Mouse (Mus musculus) forebrain, embryonic 10.5 days (tissue): ENCODE results near the gene Wasf2. TPM values are rescaled to one million over a fixed set of nuclear protein-coding genes. Genes with fewer than 3 reads are reported as not detected.

Experiments used
- DNase-seq: peaks from one replicate; pipeline ENCODE4 v3.0.0-alpha.2; 2017; ENCODE audit warnings: low spot score; ENCODE audit errors: extremely low spot score
- H3K27ac ChIP-seq: fragments of 300-500 bp; sonication (generic); 2 replicates; pipeline ENCODE4 v1.5.1; 2016; ENCODE audit warnings: mild to moderate bottlenecking
- H3K27me3 ChIP-seq: fragments of 300-500 bp; sonication (generic); 2 replicates; pipeline ENCODE4 v1.6.1; 2016; ENCODE audit warnings: mild to moderate bottlenecking; ENCODE audit not compliant: poor library complexity, severe bottlenecking
- H3K36me3 ChIP-seq: fragments of 300-500 bp; sonication (generic); replicated peaks from 2 replicates; pipeline ENCODE4 v1.6.1; 2016; ENCODE audit warnings: mild to moderate bottlenecking, moderate library complexity
- H3K4me1 ChIP-seq: fragments of 300-500 bp; sonication (generic); 2 replicates; pipeline ENCODE4 v1.6.1; 2016
- H3K4me3 ChIP-seq: fragments of 300-500 bp; sonication (generic); 2 replicates; pipeline ENCODE4 v1.5.1; 2016; ENCODE audit warnings: mild to moderate bottlenecking, moderate library complexity
- H3K9me3 ChIP-seq: fragments of 300-500 bp; sonication (generic); 2 replicates; pipeline ENCODE4 v1.6.1; 2016; ENCODE audit warnings: mild to moderate bottlenecking, moderate library complexity
- WGBS: fragments of 180-500 bp; shearing (Covaris S2); methylation state at CpG from one replicate; pipeline ENCODE4 v1.1.7; 2016; 5-methylcytosine and 5-hydroxymethylcytosine counted together
- polyA plus RNA-seq: library from polyadenylated mRNA; unstranded; fragments of >200 nt; fragmentation: Nextera tagmentation; extraction: Ambion mirVana; gene quantifications from 2 replicates; pipeline ENCODE4 v1.2.1, GENCODE M21; 2016

Wasf2 gene
- polyA plus RNA-seq, 1 experiment from 2014 or later = 47.4 TPM

DNA sequence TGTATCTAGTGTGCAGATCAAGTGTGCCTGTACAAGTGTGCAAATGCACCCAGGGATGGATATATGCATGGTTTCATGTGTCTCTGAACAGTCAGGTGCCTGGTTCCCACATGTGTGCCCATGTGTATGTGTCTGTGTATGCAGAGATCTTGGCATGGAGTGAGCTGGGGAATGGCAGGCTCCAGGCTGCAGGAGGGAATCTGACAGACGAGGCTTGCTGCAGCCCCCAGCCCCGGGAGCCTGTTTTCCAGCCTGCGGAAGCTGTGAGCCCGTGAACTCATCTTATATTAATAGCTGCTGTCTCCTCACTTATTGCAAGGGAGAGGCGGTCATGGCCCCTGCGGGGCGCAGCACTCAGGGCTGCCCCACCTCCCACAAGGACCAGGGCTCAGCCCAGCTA, 74.1 kb downstream of the Wasf2 start:
- 56% methylated on average over 7 of the region's 7 CpGs for WGBS
- no peak overlapping the region; the same call in 1 of the 2 replicates for H3K4me3 ChIP-seq
- peaks cover 25% of the 10 kb centered on the region for H3K27me3 ChIP-seq
- peak overlapping the region; percentile 70; the same call in 1 of the 2 replicates for H3K27ac ChIP-seq
- H3K4me1 ChIP-seq = peaks cover 46% of the 10 kb centered on the region
- DNase-seq = no peak
- H3K9me3 ChIP-seq = no peaks in the 10 kb centered on the region
- H3K36me3 ChIP-seq = no peaks in the 10 kb centered on the region

GRCm38 (mm10) chr4:133209366-133209765, 79.1 kb downstream of the Wasf2 start:
- peaks cover 39% of the 10 kb centered on the region for H3K4me1 ChIP-seq
- WGBS = 5% methylated on average over 11 of the region's 11 CpGs
- H3K9me3 ChIP-seq = no peaks in the 10 kb centered on the region
- peaks cover 65% of the 10 kb centered on the region for H3K27me3 ChIP-seq
- H3K4me3 ChIP-seq = no peak overlapping the region
- H3K27ac ChIP-seq = no peak overlapping the region
- peak; percentile 66 for DNase-seq
- H3K36me3 ChIP-seq = no peaks in the 10 kb centered on the region

DNA sequence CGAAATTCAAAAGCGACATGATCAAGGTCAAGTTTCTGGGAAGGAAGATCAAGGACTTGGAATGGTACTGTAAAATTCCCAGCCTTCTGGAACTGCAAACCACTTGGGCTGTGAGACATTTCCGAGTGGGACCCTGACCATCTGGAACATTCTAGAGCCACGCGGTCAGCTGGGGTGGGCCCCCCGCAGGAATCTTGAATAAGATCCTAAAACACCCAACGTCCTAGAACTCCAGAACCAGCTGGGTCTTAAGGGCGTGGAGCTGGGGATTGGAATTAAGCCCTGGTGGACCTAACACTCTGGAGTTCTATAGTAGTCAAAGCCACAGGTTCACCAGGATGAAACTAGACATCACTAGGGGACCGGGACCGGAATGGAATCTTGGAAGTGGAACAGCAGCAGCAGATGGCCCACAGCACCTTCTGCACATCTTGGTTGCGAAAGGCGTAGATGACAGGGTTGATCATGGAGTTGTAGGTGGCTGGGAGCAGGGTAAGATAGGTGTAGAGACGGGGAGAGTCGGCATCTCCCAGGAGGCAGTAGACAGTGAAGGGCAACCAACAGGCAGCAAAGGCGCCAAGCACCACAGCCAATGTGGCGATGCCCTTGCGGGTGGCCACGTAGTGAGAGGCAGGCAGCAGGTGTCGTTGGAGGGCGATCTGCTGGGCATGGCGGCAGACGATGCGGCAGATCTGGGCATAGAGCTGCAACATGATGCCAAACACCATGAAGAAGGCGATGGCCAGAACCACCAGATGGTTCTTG, 79.9 kb downstream of the Wasf2 start:
- Histone ChIP-seq H3K4me1 (peaks cover 31% of the 10 kb centered on the region), H3K4me3 (no peak overlapping the region), H3K36me3 (no peaks in the 10 kb centered on the region), H3K9me3 (no peaks in the 10 kb centered on the region), H3K27me3 (peaks cover 73% of the 10 kb centered on the region), H3K27ac (no peak overlapping the region)
- 92% methylated on average over 24 of the region's 24 CpGs for WGBS
- no peak for DNase-seq

- WGBS = 92% methylated on average over 19 of the region's 19 CpGs
- Histone ChIP-seq H3K4me3 (no peak overlapping the region), H3K9me3 (no peaks in the 10 kb centered on the region), H3K4me1 (peaks cover 30% of the 10 kb centered on the region), H3K36me3 (no peaks in the 10 kb centered on the region), H3K27ac (no peak overlapping the region), H3K27me3 (peaks cover 80% of the 10 kb centered on the region)
- DNase-seq = no peak
Observed at GRCm38 (mm10) chr4:133210788-133211390, 80.6 kb downstream of the Wasf2 start.

GRCm38 (mm10) chr4:133211751-133212561, 81.7 kb downstream of the Wasf2 start, which contains the start of the genes Cd164l2 and Gpr3:
TSS of gene Cd164l2 (plus strand) at chr4:133212131.
TSS of gene Gpr3 (minus strand) at chr4:133212536.
- H3K27me3 ChIP-seq = peaks cover 85% of the 10 kb centered on the region

DNA sequence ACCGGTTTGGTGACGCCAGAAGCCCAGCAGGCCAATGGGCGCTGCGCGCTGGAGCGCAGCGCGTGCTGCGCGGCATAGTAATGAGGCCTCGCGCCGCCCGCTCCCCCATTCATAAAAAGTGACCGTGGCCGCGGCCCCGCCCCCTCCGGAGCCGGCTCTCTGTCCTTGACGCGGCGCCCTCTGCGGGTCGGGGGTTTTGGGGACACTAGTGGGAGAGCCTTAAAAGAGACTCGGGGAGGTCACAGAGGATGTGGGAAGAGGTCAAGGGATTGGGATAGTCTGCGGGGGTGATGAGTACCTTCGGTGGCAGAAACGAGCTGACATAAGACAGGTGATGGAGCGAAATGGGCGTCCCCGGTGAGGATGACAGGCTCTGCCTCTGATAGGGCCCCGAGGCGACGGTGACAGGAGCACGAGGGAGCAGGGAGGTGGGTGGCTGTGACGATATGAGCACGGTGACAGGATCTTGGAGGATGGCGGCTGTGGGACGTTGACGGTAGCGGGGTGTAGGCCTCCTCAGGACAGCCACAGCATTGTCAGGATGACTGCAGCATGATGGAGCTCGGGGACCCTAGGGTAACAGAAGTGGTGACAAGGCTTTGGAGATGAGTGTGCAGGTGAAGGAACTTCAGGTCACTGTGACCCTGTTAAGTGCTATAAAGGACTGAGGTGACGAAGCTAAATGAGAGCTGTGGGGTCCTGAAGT, 82.4 kb downstream of the Wasf2 start:
- Histone ChIP-seq H3K36me3 (no peaks in the 10 kb centered on the region), H3K4me3 (peak overlapping the region; percentile 86), H3K27me3 (peaks cover 86% of the 10 kb centered on the region), H3K4me1 (peaks cover 32% of the 10 kb centered on the region), H3K27ac (peak overlapping the region; percentile 79), H3K9me3 (no peaks in the 10 kb centered on the region)
- peak; percentile 82 for DNase-seq
- 2% methylated on average over 44 of the region's 44 CpGs for WGBS

More at GRCm38 (mm10) chr4:133211751-133212561, 81.7 kb downstream of the Wasf2 start, which contains the start of the genes Cd164l2 and Gpr3:
- WGBS = 1% methylated on average over 52 of the region's 52 CpGs
- Histone ChIP-seq H3K27ac (peak within 1 kb of the TSS; percentile 79), H3K4me3 (peak within 1 kb of the TSS; percentile 86), H3K9me3 (no peaks in the 10 kb centered on the region), H3K4me1 (peaks cover 30% of the 10 kb centered on the region), H3K36me3 (no peaks in the 10 kb centered on the region)
- no peak for DNase-seq

DNA sequence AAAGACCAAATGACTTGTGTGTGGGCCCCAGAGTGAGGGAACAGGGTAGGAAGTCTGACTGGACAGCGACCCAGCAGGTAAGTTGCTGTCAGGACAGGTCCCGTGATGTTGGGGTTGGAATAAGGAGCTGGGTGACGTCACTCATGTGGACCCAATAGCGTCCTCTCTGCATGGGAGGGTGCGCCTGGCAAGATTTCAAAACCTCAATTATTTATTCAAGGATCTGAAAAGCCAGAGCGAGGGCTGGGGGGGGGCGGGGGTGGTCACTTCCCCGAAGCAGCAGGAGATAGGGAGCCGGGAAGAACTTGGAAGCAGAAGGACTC, 82.9 kb downstream of the Wasf2 start:
- WGBS = under 1% methylated on average over 9 of the region's 9 CpGs
- Histone ChIP-seq H3K4me3 (peak overlapping the region; percentile 86), H3K27ac (no peak overlapping the region), H3K36me3 (no peaks in the 10 kb centered on the region), H3K9me3 (no peaks in the 10 kb centered on the region), H3K27me3 (peaks cover 86% of the 10 kb centered on the region), H3K4me1 (peaks cover 35% of the 10 kb centered on the region)
- no peak for DNase-seq

DNA sequence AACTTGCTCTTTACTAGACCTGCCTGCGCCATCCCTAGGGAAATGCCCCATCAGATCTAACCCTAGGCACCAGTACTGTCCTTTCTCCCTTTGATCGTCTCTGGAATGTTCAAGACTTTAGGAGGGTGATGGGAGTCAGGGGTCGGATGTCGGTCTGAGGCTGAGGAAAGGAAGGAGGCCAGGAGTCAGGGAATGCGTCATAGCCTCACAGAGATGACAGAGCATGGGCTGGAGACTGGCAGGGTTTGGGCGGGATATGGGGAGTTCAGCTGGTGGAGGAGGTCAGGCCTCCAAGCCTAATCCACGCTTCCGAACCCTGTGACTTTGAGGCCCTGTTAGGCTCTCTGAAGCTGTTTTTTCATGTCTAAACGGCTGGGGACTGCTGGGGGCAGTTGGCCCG, 83.4 kb downstream of the Wasf2 start:
- WGBS = 9% methylated on average over 10 of the region's 10 CpGs
- Histone ChIP-seq H3K27me3 (peaks cover 86% of the 10 kb centered on the region), H3K4me3 (peak overlapping the region; percentile 86), H3K36me3 (no peaks in the 10 kb centered on the region), H3K9me3 (no peaks in the 10 kb centered on the region), H3K4me1 (peaks cover 35% of the 10 kb centered on the region), H3K27ac (no peak overlapping the region)
- DNase-seq = no peak

DNA sequence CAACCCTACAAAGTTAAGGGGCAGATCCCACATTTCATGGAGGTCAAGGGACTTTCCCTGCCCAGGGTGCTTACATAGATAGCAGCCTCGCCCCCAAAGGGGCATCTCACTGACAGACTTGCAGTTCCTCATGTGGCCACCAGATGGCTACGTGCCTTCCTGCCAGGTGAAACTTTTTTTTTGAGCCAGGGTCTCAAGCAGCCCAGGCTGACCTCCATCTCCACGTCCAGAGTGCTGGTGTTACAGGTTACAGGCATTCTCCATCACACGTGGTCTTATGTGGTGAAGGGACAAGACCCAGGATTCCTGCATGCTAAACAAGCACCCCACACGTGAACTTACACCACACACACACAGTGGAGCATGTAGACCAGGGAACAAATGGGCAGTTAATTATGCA, 87.3 kb downstream of the Wasf2 start:
- peak; percentile 73 for DNase-seq
- H3K27ac ChIP-seq = no peak overlapping the region
- no peaks in the 10 kb centered on the region for H3K9me3 ChIP-seq
- no peaks in the 10 kb centered on the region for H3K36me3 ChIP-seq
- H3K27me3 ChIP-seq = peaks cover 89% of the 10 kb centered on the region
- no peak overlapping the region for H3K4me3 ChIP-seq
- H3K4me1 ChIP-seq = peaks cover 33% of the 10 kb centered on the region
- 2% methylated on average over 5 of the region's 5 CpGs for WGBS

DNA sequence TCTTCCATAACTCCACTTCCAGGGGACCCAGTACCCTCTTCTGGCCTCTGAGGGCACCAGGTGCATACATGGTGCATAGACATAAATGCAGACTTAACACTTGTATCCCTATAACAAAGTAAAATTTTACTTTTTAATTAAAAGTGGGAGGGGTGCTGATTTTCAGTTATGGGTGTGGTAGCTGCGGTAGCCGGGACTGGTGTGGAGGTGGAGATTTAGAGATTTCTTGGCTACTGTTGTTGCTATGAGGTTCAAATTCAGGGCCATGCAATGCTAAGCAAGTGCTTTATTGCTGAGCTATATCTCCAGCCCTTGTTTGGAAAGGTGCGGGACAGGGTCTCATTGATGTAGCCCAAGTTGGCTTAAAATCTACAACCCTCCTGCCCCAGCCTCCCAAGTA, 88.4 kb downstream of the Wasf2 start:
- no peak for DNase-seq
- Histone ChIP-seq H3K27me3 (peaks cover 89% of the 10 kb centered on the region), H3K9me3 (no peaks in the 10 kb centered on the region), H3K27ac (no peak overlapping the region), H3K4me1 (peaks cover 33% of the 10 kb centered on the region), H3K36me3 (no peaks in the 10 kb centered on the region), H3K4me3 (no peak overlapping the region)
- WGBS = 86% methylated on average over 3 of the region's 3 CpGs

DNA sequence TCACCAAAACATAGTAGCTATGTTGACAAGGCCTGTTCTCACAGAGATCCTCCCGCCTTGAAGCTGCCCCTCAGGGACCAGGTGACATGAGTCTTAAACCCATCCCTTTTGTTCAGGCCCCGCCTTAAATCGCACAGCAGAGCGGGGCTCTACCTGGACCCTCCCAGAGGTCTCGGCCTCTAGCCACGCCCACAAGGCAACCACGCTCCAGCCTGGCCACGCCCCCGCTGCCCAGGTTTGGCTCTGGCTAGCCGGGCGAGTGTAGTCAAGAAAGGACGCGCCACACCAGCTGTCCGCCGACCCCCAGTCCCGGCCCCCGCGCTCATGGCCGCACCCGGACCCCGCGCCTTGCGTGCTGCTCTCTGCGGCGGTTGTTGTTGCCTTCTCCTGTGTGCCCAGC, 90.4 kb downstream of the Wasf2 start:
- no peak overlapping the region for H3K27ac ChIP-seq
- WGBS = 2% methylated on average over 25 of the region's 25 CpGs

DNA sequence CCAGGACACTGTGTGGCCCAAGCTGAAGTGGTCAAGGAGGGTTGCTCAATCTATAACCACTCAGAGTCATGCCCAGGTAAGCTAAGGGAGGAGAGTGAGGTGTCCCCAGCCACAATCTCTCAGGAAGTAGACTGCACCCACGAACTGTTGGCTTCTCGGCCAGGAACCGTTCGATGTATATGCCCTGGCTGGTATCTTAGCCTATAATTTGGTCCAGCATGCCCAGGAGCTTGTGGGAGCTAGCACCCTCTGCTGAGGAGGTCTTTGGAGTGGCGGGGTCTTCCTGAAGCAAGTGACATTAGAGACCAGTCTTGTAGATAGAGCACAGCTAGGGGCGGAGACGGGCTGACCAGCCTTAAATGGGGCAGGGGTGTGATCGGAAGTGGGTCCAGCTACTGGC, 91.4 kb downstream of the Wasf2 start:
- H3K27ac ChIP-seq = no peak overlapping the region
- no peak for DNase-seq
- peaks cover 69% of the 10 kb centered on the region for H3K27me3 ChIP-seq
- 83% methylated on average over 8 of the region's 8 CpGs for WGBS
- no peak overlapping the region for H3K4me3 ChIP-seq
- H3K4me1 ChIP-seq = peaks cover 37% of the 10 kb centered on the region
- H3K9me3 ChIP-seq = no peaks in the 10 kb centered on the region
- no peaks in the 10 kb centered on the region for H3K36me3 ChIP-seq

More for the DNA sequence above, 90.4 kb downstream of the Wasf2 start:
- H3K9me3 ChIP-seq = no peaks in the 10 kb centered on the region
- peaks cover 37% of the 10 kb centered on the region for H3K4me1 ChIP-seq
- peaks cover 75% of the 10 kb centered on the region for H3K27me3 ChIP-seq
- DNase-seq = no peak
- H3K4me3 ChIP-seq = peak overlapping the region; percentile 45
- no peaks in the 10 kb centered on the region for H3K36me3 ChIP-seq
